Mouse (Mus musculus): ENCODE measurements at regions not wholly inside any gene's neighbourhood (a gene's known extent, or its start where the extent isn't known, plus 50 kb on each side); places are given as distances from the start of the nearest gene placed in this dataset.

GRCm38 (mm10) chr12:13094111-13094851, 152.6 kb upstream of the Mycn start:
- DNase-seq (ENCODE audit: low spot score) = no peak

- no peak for DNase-seq (ENCODE audit: low spot score)
These were observed 144.2 kb upstream of the Mycn start for GRCm38 (mm10) chr12:13085951-13086350.

GRCm38 (mm10) chr12:13085484-13085883, 143.8 kb upstream of the Mycn start:
- DNase-seq (ENCODE audit: low spot score) = no peak

GRCm38 (mm10) chr12:13083337-13084054, 141.8 kb upstream of the Mycn start:
- peak; percentile 10 for DNase-seq (ENCODE audit: low spot score)

- no peak for DNase-seq (ENCODE audit: low spot score)
These were observed 139.1 kb upstream of the Mycn start for GRCm38 (mm10) chr12:13080791-13081190.

- DNase-seq (ENCODE audit: low spot score) = no peak
These were observed 138.1 kb upstream of the Mycn start for GRCm38 (mm10) chr12:13079832-13080231.

GRCm38 (mm10) chr12:13077689-13078088, 136.0 kb upstream of the Mycn start:
- DNase-seq (ENCODE audit: low spot score) = no peak

GRCm38 (mm10) chr12:13076699-13077287, 135.1 kb upstream of the Mycn start:
- DNase-seq (ENCODE audit: low spot score) = no peak

- no peak for DNase-seq (ENCODE audit: low spot score)
These were observed 131.6 kb upstream of the Mycn start for GRCm38 (mm10) chr12:13073126-13073886.

- no peak for DNase-seq (ENCODE audit: low spot score)
These were observed 125.6 kb upstream of the Mycn start for GRCm38 (mm10) chr12:13067295-13067694.

- DNase-seq (ENCODE audit: low spot score) = no peak
These were observed 125.0 kb upstream of the Mycn start for GRCm38 (mm10) chr12:13066604-13067181.

GRCm38 (mm10) chr12:13059473-13059872, 117.8 kb upstream of the Mycn start:
- no peak for DNase-seq (ENCODE audit: low spot score)

GRCm38 (mm10) chr12:13056246-13056645, 114.5 kb upstream of the Mycn start:
- DNase-seq (ENCODE audit: low spot score) = no peak

- DNase-seq (ENCODE audit: low spot score) = no peak
These were observed 112.9 kb upstream of the Mycn start for GRCm38 (mm10) chr12:13054611-13055010.

- DNase-seq (ENCODE audit: low spot score) = no peak
These were observed 112.0 kb upstream of the Mycn start for GRCm38 (mm10) chr12:13053746-13054145.

- no peak for DNase-seq (ENCODE audit: low spot score)
These were observed 111.3 kb upstream of the Mycn start for GRCm38 (mm10) chr12:13052845-13053623.

- no peak for DNase-seq (ENCODE audit: low spot score)
These were observed 110.5 kb upstream of the Mycn start for GRCm38 (mm10) chr12:13052164-13052563.

- DNase-seq (ENCODE audit: low spot score) = no peak
These were observed 107.9 kb upstream of the Mycn start for GRCm38 (mm10) chr12:13049659-13050058.

- DNase-seq (ENCODE audit: low spot score) = no peak
These were observed 106.5 kb upstream of the Mycn start for GRCm38 (mm10) chr12:13048168-13048727.

GRCm38 (mm10) chr12:13042934-13043333, 101.2 kb upstream of the Mycn start:
- DNase-seq (ENCODE audit: low spot score) = no peak

All from ovary, postnatal 14 days (tissue).